Mouse (Mus musculus): Measurements from ENCODE around the gene Tbccd1.
"Not testable (repeated sequence)": the region's sequence is repeated elsewhere in the genome, so short reads cannot be mapped to it uniquely, and the experiment has no call there.

Tbccd1 gene

GRCm38 (mm10) chr16:22778296-22778695 lies 79.2 kb downstream of the Tbccd1 start:
- not testable (repeated sequence) for DNase-seq

- DNase-seq: no peak
Measured at GRCm38 (mm10) chr16:22775471-22775985, 81.9 kb downstream of the Tbccd1 start.

- no peak for DNase-seq
Measured at GRCm38 (mm10) chr16:22768661-22769060, 88.8 kb downstream of the Tbccd1 start.

GRCm38 (mm10) chr16:22767405-22767804 lies 90.1 kb downstream of the Tbccd1 start:
- DNase-seq: no peak

GRCm38 (mm10) chr16:22766738-22767211 lies 90.7 kb downstream of the Tbccd1 start:
- DNase-seq: peak in 1 of 2 experiments; percentile 37

GRCm38 (mm10) chr16:22765531-22765930 lies 91.9 kb downstream of the Tbccd1 start:
- DNase-seq: no peak

Measured in kidney, postnatal 25 days (tissue).